Mouse (Mus musculus) CD4-positive, CD25-positive, alpha-beta regulatory T cell, adult 2 months (primary cell): Measurements from ENCODE around the gene 1810030O07Rik.
"Not testable (repeated sequence)": the region's sequence is repeated elsewhere in the genome, so short reads cannot be mapped to it uniquely, and the experiment has no call there.

Experiments used
- DNase-seq: peaks from one replicate; pipeline ENCODE4 v3.0.0-alpha.2; 2012; ENCODE audit warnings: low read depth, low spot score

The 1810030O07Rik gene

GRCm38 (mm10) chrX:12673054-12673775 is at the start of gene 1810030O07Rik:
TSS of gene 1810030O07Rik (minus strand) at chrX:12673668.
- peak; percentile 94 for DNase-seq

- DNase-seq, result no peak
Measured at GRCm38 (mm10) chrX:12716036-12716435, 42.6 kb upstream of the 1810030O07Rik start.

- no peak for DNase-seq
Measured at GRCm38 (mm10) chrX:12713796-12714195, 40.3 kb upstream of the 1810030O07Rik start.

GRCm38 (mm10) chrX:12686910-12687309 is 13.4 kb upstream of the 1810030O07Rik start:
- no peak for DNase-seq

- DNase-seq, result no peak
Measured at GRCm38 (mm10) chrX:12686071-12686470, 12.6 kb upstream of the 1810030O07Rik start.

- DNase-seq, result peak; percentile 82
Measured at GRCm38 (mm10) chrX:12677396-12677795, 3.9 kb upstream of the 1810030O07Rik start.

- DNase-seq, result no peak
Measured at GRCm38 (mm10) chrX:12653879-12654278, 19.6 kb downstream of the 1810030O07Rik start.

GRCm38 (mm10) chrX:12651906-12652305 is 21.6 kb downstream of the 1810030O07Rik start:
- DNase-seq, result no peak

- DNase-seq, result no peak
Measured at GRCm38 (mm10) chrX:12645531-12646304, 27.8 kb downstream of the 1810030O07Rik start.

GRCm38 (mm10) chrX:12644976-12645375 is 28.5 kb downstream of the 1810030O07Rik start:
- DNase-seq, result no peak

- no peak for DNase-seq
Measured at GRCm38 (mm10) chrX:12625131-12625530, 48.3 kb downstream of the 1810030O07Rik start.

- DNase-seq, result not testable (repeated sequence)
Measured at GRCm38 (mm10) chrX:12612360-12612759, 61.1 kb downstream of the 1810030O07Rik start.

- no peak for DNase-seq
Measured at GRCm38 (mm10) chrX:12611211-12611610, 62.3 kb downstream of the 1810030O07Rik start.

- DNase-seq, result not testable (repeated sequence)
Measured at GRCm38 (mm10) chrX:12610541-12610940, 62.9 kb downstream of the 1810030O07Rik start.
